Mouse (Mus musculus) right cerebral cortex, postnatal 36 days (tissue): ENCODE results near the gene Gsg1l2.

Experiments
- DNase-seq, 2 experiments: peaks; one replicate each; pipeline ENCODE4 v3.0.0; 2022; ENCODE audit warnings: low spot score in 2 of 2, mixed read lengths in 1 of 2

Gsg1l2 gene

DNA sequence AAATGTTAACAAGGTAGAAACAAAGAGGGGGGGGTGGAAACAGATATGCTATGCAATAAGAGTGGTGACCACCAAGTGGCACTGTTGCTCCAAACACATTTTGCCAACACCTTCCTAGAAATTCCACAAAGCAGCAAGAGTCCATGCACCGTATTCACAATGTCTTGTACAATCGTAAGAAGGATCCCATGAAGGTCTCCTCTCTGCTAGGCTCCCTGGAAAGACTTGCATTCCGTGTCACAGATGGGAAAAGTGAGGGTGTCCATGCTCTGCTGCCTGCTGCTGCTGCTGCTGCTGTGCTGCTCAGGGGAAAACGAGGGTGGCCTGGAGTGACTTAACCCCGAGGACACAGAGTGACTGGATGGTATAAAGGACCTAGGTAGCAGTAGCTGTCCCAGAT, 45.2 kb downstream of the Gsg1l2 start:
- no peak for DNase-seq

DNA sequence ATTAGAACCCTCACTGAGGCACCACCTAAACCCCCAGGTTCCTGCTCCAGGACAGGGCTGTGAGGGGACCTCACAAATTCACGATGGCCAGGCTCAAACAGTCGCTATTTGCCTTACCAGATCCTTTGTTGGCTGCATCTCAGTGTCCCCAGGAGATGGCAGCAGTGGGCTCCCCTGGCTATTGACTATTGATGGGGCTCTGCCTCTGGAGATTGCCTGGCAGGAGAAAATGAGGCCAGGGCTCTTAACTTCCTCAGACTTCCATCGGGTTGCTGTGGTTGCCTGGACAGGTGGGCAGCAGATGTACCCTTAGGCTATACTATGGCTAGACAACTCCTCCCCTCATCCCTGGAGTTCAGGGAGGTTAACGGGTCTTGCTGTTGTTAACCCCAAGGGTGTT, 45.8 kb downstream of the Gsg1l2 start:
- no peak for DNase-seq

DNA sequence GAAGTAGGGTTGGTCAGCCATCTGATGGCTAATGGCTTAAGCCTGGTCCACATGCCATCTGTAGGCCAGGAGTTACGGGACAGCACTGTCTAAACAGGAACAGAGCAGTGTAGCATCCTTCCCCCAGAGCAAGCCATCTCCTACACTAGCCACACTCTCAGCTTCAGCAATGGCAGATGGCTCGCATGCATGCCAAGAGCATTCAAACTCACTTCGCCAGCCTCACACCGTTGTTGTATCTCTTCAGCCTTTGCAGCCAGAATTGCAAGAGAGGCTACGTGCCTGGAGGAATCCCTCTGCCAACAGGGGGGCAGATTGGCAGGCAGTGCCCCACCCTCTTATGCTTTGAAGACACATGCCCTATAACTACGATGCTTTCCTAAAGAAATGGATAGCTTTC, 47.2 kb downstream of the Gsg1l2 start:
- DNase-seq = peak; percentile 36 to 51

DNA sequence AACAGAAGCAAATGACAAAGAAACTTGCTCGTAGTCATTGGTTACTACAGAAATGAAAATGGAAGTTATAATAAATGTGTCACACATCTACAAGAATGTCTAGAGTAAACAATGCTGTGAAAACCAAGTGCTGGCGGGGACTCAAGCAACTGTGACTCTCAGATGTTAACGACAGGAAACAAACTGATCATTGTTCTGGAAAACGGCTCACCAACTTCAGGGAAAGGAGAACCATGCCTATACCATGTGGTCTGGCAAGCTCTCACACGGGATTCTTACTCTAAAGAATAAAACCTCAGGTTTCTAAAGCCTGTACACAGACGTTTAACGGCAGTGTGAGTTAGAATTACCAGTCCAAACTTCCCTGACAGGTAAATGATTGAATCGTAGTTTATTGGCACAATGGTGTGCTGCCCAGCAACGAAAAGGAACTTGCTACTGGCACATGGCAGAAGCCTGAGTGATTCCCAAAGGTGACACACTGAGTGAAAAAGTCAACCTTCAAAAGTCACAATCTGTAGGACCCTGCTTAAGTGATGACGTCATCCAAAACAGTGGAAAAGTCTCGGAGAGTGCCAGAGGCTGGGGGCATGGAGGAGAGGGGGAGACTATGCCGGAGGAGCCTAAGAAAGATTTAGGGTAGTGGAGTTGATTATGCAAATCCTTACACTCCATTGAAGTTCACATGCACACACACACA, 54.1 kb downstream of the Gsg1l2 start:
- DNase-seq = no peak

DNA sequence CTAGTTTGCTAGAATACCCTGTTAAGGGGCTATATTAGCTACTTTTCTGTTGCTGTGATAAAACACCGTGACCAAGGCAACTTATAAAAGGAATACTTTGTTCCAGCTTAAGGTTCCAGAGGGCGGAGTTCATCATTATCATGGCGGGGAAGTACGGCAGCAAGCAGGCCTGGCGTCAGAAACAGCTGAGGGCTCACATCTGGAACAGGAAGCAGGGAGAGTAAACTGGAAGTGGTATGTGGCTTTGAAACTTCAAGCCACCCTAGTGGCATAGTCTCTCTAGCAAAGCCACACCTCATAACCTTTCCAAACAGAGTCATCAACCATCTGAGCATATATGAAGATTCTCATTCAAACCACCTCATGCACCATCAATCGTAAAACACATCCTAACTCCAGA, 55.1 kb downstream of the Gsg1l2 start:
- no peak for DNase-seq

DNA sequence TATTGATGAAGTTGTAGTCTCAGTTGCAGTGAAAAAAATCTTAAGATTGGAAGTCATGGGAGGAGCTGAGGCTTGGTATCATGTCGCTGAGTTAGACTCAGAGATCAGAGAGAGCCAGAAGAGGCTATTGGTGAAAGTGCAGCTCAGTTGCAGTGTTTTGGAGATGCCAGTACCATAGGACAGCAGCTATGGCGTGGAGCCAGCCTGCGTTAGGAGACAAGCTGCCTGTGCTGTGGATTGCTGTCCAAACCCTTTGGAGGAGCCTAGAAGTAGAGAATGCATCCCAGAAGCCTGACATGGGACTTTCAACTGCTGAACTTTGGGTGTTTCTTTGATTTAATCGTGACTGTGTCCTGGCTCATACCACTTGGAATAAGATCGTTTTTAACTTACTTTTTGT, 57.4 kb downstream of the Gsg1l2 start:
- no peak for DNase-seq

DNA sequence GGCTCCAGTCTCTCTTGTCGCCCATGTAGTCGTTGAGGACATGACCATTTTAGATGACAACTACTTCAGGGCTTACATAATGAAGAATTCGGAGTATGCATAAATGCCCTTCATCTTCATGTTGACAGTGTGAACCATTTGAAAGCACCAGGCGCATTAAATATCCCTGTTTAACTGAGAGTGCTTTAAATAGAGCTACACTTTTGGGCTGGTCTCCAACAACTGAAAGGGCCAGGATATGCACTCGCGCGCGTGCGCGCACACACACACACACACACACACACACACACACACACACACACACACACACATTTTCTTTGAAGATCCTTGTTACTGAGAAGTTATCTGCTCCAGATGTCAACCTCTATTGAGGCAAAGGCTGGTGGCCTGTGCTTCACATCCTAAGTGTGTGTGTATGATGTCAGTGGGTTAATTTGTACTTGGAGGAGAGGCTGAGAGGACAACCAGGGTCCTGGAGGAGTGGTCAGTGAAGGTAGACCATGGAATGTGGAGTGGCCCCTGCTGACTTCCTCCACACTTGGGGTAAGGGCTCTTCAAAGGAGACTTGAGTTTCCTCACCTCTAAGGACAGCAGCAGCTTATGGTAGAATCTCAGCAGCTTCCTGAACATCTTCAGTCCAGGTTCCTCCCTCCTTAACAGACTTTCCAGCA, 61.1 kb downstream of the Gsg1l2 start:
- no peak for DNase-seq
